Mouse (Mus musculus): ENCODE results near the gene Mpst.

GRCm38 (mm10) chr15:78405098-78405497 lies 1.1 kb upstream of the Mpst start:
- TF ChIP-seq ZNF384 (IDR thresholded peaks at IDR 0.05; ENCODE audit: low read depth, low read length) (no peak), KAT2A (conservative IDR thresholded peaks at IDR 0.05; ENCODE audit: low read depth, low read length) (no peak), MEF2A (IDR thresholded peaks at IDR 0.05; ENCODE audit: extremely low read depth, insufficient replicate concordance, low read depth, low read length, poor library complexity, severe bottlenecking) (no peak), POLR2AphosphoS5 (IDR thresholded peaks at IDR 0.05; ENCODE audit: borderline replicate concordance, low read depth, low read length) (no peak), CTCF (IDR thresholded peaks at IDR 0.05 in 2 of 3, conservative IDR thresholded peaks at IDR 0.05 in 1 of 3; ENCODE audit: control insufficient read depth in 1 of 3, insufficient read depth in 1 of 3, low read depth in 2 of 3, low read length in 3 of 3, poor library complexity in 1 of 3, severe bottlenecking in 1 of 3) (no peak), POLR2AphosphoS2 (IDR thresholded peaks at IDR 0.05; ENCODE audit: low read length) (no peak), ZC3H11A (IDR thresholded peaks at IDR 0.05; ENCODE audit: low read depth, low read length) (no peak), CHD1 (IDR thresholded peaks at IDR 0.05; ENCODE audit: low read depth, low read length) (no peak), EP300 (IDR thresholded peaks at IDR 0.05; ENCODE audit: low read depth in 1 of 2, low read length in 2 of 2) (no peak)
